Mouse (Mus musculus) myocyte (in vitro differentiated cells): ENCODE measurements around the gene Gbx2.

Source experiments
- CEBPB ChIP-seq: IDR thresholded peaks from 2 replicates; pipeline ENCODE4 v1.6.1; 2011; ENCODE audit warnings: mild to moderate bottlenecking, moderate library complexity; ENCODE audit not compliant: poor library complexity, insufficient read depth, severe bottlenecking
- E2F4 ChIP-seq: IDR thresholded peaks from one replicate; pipeline ENCODE4 v1.6.1; 2011; ENCODE audit warnings: mild to moderate bottlenecking, control low read depth, moderate library complexity; ENCODE audit not compliant: insufficient read depth
- MAX ChIP-seq: IDR thresholded peaks from one replicate; pipeline ENCODE4 v1.6.1; 2011; ENCODE audit warnings: low read depth, mild to moderate bottlenecking, control low read depth
- MYOD1 ChIP-seq, 3 experiments: IDR thresholded peaks; one replicate each; pipeline ENCODE4 v1.6.1; 2011; ENCODE audit warnings: control low read depth in 2 of 3, low read depth in 2 of 3, mild to moderate bottlenecking in 2 of 3, moderate library complexity in 1 of 3; ENCODE audit not compliant: insufficient read length in 2 of 3, control insufficient read depth in 1 of 3
- MYOG ChIP-seq, 3 experiments: IDR thresholded peaks; one replicate each; pipeline ENCODE4 v1.6.1; 2011; ENCODE audit warnings: control low read depth in 2 of 3, low read depth in 2 of 3, mild to moderate bottlenecking in 2 of 3; ENCODE audit not compliant: insufficient read length in 2 of 3, control insufficient read depth in 1 of 3, insufficient read depth in 1 of 3
- POLR2A ChIP-seq: IDR thresholded peaks from one replicate; pipeline ENCODE4 v1.6.1; 2011; ENCODE audit warnings: low read depth, mild to moderate bottlenecking, control low read depth, moderate library complexity; ENCODE audit not compliant: insufficient read length
- TCF3 ChIP-seq: IDR thresholded peaks from one replicate; pipeline ENCODE4 v1.6.1; 2011; ENCODE audit warnings: low read depth, control low read depth; ENCODE audit not compliant: insufficient read length
- USF1 ChIP-seq: IDR thresholded peaks from one replicate; pipeline ENCODE4 v1.6.1; 2011; ENCODE audit warnings: low read depth, mild to moderate bottlenecking, control low read depth, moderate library complexity

DNA sequence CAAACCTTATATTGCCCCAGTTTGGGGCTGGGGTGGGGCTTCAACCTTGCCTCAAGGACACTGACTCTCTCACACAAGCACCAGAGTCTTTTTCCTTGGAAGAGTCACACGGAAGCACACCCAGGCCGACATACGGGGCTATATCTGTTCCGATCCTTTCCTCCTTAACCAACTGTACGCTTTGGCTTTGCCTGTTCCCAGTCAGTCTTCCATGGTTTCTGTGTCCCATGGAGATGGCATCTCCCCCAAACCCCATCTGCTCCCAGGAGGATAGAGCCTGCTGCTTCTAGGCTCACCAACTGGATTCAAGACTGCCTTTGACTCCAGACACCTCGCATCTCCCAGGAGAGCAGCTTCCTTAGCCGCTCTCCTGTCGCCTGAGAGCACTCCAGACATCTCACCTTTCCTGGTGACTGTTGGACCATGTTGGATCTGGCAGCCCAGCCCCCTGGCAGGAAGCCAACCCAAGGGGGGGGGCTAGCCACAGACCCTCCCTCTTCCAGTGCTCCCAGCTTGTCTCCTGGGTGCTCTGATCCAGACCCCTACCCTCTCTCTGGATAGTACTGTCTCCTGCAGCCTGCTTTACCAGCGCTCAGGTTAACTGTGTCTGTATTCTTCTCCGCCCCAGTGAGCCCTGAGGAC is 38.2 kb upstream of the Gbx2 start:
- TF ChIP-seq USF1 (no peak), E2F4 (no peak), POLR2A (no peak), MYOG (IDR thresholded peaks at IDR 0.05; ENCODE audit: control insufficient read depth in 1 of 3, insufficient read depth in 1 of 3, insufficient read length in 2 of 3, low read depth in 2 of 3) (no peak), CEBPB (no peak), MAX (no peak), MYOD1 (IDR thresholded peaks at IDR 0.05; ENCODE audit: control insufficient read depth in 1 of 3, insufficient read length in 2 of 3, low read depth in 2 of 3) (no peak), TCF3 (no peak)
